Mouse (Mus musculus) midbrain, postnatal 0 days (tissue): ENCODE measurements at regions not wholly inside any gene's neighbourhood (a gene's known extent, or its start where the extent isn't known, plus 50 kb on each side); places are given as distances from the start of the nearest gene placed in this dataset.

Experiments
- ATAC-seq: fragments of 200-750 bp; cut with Nextera tagmentation; 2 replicates; pipeline ENCODE4 v1.8.0; 2017; ENCODE audit warnings: moderate number of reproducible peaks, mild to moderate bottlenecking, moderate TSS enrichment, moderate library complexity; ENCODE audit not compliant: low FRiP score
- DNase-seq: peaks from one replicate; pipeline ENCODE4 v3.0.0-alpha.2; 2015; ENCODE audit warnings: low spot score
- H3K27ac ChIP-seq: fragments of 300-500 bp; sonication (generic); 2 replicates; pipeline ENCODE4 v1.5.1; 2014; ENCODE audit warnings: low read depth, mild to moderate bottlenecking, low read length, mixed read lengths
- H3K27me3 ChIP-seq: fragments of 300-500 bp; sonication (generic); 2 replicates; pipeline ENCODE4 v1.6.1; 2014; ENCODE audit warnings: low read length, control low read depth, mixed read lengths; ENCODE audit not compliant: insufficient read depth
- H3K36me3 ChIP-seq: fragments of 300-500 bp; sonication (generic); 2 replicates; pipeline ENCODE4 v1.6.1; 2014; ENCODE audit warnings: low read length, control low read depth, mixed read lengths; ENCODE audit not compliant: insufficient read depth
- H3K4me1 ChIP-seq: fragments of 300-500 bp; sonication (generic); 2 replicates; pipeline ENCODE4 v1.6.1; 2014; ENCODE audit warnings: mild to moderate bottlenecking, control low read depth, antibody characterized with exemption, low read length, mixed read lengths; ENCODE audit not compliant: insufficient read depth
- H3K4me2 ChIP-seq: fragments of 300-500 bp; sonication (generic); 2 replicates; pipeline ENCODE4 v1.6.1; 2014; ENCODE audit warnings: low read depth, mild to moderate bottlenecking, low read length, mixed read lengths; ENCODE audit not compliant: poor library complexity, severe bottlenecking
- H3K4me3 ChIP-seq: fragments of 300-500 bp; sonication (generic); 2 replicates; pipeline ENCODE4 v1.5.1; 2014; ENCODE audit warnings: low read depth, mild to moderate bottlenecking, low read length, moderate library complexity
- H3K9ac ChIP-seq: fragments of 300-500 bp; sonication (generic); replicated peaks from 2 replicates; pipeline ENCODE4 v1.6.1; 2014; ENCODE audit warnings: mild to moderate bottlenecking, low read length, moderate library complexity, mixed read lengths; ENCODE audit not compliant: poor library complexity, severe bottlenecking
- H3K9me3 ChIP-seq: fragments of 300-500 bp; sonication (generic); 2 replicates; pipeline ENCODE4 v1.6.1; 2016; ENCODE audit warnings: low read length, control low read depth
- CTCF ChIP-seq: IDR thresholded peaks from 2 replicates; pipeline ENCODE4 v1.5.1; 2016; ENCODE audit warnings: antibody characterized with exemption, mild to moderate bottlenecking
- WGBS: fragments of 180-500 bp; shearing (Covaris S2); extraction: QIAGEN DNeasy Blood & Tissue Kit; methylation state at CpG from one replicate; pipeline ENCODE4 v1.1.7; 2014; 5-methylcytosine and 5-hydroxymethylcytosine counted together

DNA sequence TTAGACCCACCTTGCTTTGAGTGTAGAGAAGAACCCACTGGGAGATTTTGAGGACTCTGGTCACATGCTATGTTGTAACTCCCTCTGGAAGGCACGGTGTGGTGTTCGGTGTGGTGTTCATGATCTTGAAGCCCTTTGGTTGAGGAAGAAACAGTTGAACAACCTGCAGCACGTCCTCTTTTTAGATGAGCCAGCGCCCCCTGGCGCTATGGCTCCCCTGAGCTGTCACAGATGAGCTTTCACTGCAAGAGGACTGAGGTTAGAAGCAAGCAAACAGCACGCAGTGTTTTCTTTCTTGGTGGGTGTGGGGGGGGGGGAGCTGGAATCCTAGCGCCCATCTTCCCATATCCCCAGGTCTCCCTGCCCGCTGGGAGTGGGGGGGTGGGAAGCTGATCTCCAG, 177.9 kb downstream of the Thbs2 start:
- peak; percentile 84 for TF ChIP-seq CTCF
- no peaks in the 10 kb centered on the region for H3K4me1 ChIP-seq
- H3K27ac ChIP-seq = no peak overlapping the region
- H3K27me3 ChIP-seq = no peaks in the 10 kb centered on the region
- H3K4me3 ChIP-seq = no peak overlapping the region
- H3K36me3 ChIP-seq = no peaks in the 10 kb centered on the region
- H3K9ac ChIP-seq = no peak overlapping the region
- peak; percentile 48 for ATAC-seq
- peak; percentile 78 for DNase-seq
- WGBS = 33% methylated on average over 8 of the region's 8 CpGs
- H3K4me2 ChIP-seq = no peak overlapping the region
- H3K9me3 ChIP-seq = no peaks in the 10 kb centered on the region

- Histone ChIP-seq H3K27me3 (no peaks in the 10 kb centered on the region), H3K27ac (no peak overlapping the region), H3K9me3 (no peaks in the 10 kb centered on the region), H3K9ac (no peak overlapping the region), H3K4me3 (no peak overlapping the region), H3K4me1 (no peaks in the 10 kb centered on the region), H3K4me2 (no peak overlapping the region), H3K36me3 (no peaks in the 10 kb centered on the region)
- no peak for DNase-seq
- ATAC-seq = no peak
- 70% methylated on average over 4 of the region's 4 CpGs for WGBS
- no peak for TF ChIP-seq CTCF
Observed at GRCm38 (mm10) chr17:14513454-14513853, 180.6 kb downstream of the Thbs2 start.

GRCm38 (mm10) chr17:14510486-14510885, 183.5 kb downstream of the Thbs2 start:
- Histone ChIP-seq H3K9me3 (no peaks in the 10 kb centered on the region), H3K4me3 (no peak overlapping the region), H3K9ac (no peak overlapping the region), H3K36me3 (no peaks in the 10 kb centered on the region), H3K4me2 (no peak overlapping the region), H3K27ac (no peak overlapping the region), H3K4me1 (no peaks in the 10 kb centered on the region), H3K27me3 (no peaks in the 10 kb centered on the region)
- ATAC-seq (no peak), DNase-seq (no peak)
- TF ChIP-seq CTCF = no peak
- WGBS = 82% methylated on average over 6 of the region's 6 CpGs

DNA sequence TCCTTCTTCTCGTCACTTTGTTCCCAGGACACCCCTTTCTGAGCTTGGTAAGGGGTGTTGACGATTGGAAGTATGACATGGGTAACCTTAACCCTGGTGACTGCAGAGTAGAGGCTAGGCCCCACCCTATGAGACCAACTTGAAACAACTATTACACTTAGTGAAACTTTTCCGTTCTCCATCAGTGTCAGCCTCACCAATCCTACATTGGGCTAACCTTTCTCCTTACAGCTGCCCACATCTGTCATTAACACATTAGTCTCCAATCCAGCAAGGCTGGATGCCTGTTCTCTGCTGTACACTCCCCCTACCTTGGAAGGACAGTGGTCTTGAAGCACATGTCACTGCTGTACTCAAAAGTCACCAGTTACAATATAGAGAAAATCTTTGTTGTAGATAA, 186.9 kb downstream of the Thbs2 start:
- Histone ChIP-seq H3K36me3 (no peaks in the 10 kb centered on the region), H3K27me3 (no peaks in the 10 kb centered on the region), H3K4me3 (no peak overlapping the region), H3K4me2 (no peak overlapping the region), H3K4me1 (no peaks in the 10 kb centered on the region), H3K9ac (no peak overlapping the region), H3K9me3 (no peaks in the 10 kb centered on the region), H3K27ac (no peak overlapping the region)
- no peak for ATAC-seq
- no peak for TF ChIP-seq CTCF
- DNase-seq = no peak
- 91% methylated on average over 3 of the region's 3 CpGs for WGBS

DNA sequence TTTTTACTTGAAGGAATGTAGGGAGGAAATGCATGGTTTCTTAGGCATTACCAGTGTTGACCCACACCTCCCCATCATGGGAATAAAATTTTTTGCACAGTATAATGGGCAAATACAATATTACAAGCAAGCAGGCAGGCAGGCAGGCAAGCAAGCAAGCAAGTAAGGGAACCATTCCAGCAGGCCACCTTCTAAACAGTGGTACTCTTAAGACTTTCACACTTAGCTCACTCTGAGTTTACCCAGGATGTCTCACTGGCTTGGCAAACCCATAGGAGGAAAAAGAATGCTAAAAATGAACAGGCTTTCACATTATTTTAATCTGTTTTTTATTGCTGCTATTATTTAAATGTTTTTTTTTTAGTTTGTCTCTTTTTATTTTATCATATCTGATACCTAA, 187.9 kb downstream of the Thbs2 start:
- TF ChIP-seq CTCF = no peak
- no peaks in the 10 kb centered on the region for H3K27me3 ChIP-seq
- H3K9me3 ChIP-seq = no peaks in the 10 kb centered on the region
- no peak overlapping the region for H3K9ac ChIP-seq
- H3K4me1 ChIP-seq = no peaks in the 10 kb centered on the region
- ATAC-seq = no peak
- no peaks in the 10 kb centered on the region for H3K36me3 ChIP-seq
- H3K27ac ChIP-seq = no peak overlapping the region
- no peak overlapping the region for H3K4me3 ChIP-seq
- no peak overlapping the region for H3K4me2 ChIP-seq
- no peak for DNase-seq

GRCm38 (mm10) chr17:14505415-14505814, 188.6 kb downstream of the Thbs2 start:
- 89% methylated on average over 4 of the region's 4 CpGs for WGBS
- H3K9ac ChIP-seq = no peak overlapping the region
- no peaks in the 10 kb centered on the region for H3K9me3 ChIP-seq
- H3K4me2 ChIP-seq = no peak overlapping the region
- no peak for ATAC-seq
- H3K4me3 ChIP-seq = no peak overlapping the region
- TF ChIP-seq CTCF = no peak
- no peak for DNase-seq
- H3K27ac ChIP-seq = no peak overlapping the region
- no peaks in the 10 kb centered on the region for H3K4me1 ChIP-seq
- H3K27me3 ChIP-seq = no peaks in the 10 kb centered on the region
- no peaks in the 10 kb centered on the region for H3K36me3 ChIP-seq

GRCm38 (mm10) chr17:14503670-14504069, 190.4 kb downstream of the Thbs2 start:
- no peak for TF ChIP-seq CTCF
- 88% methylated on average over 1 of the region's 1 CpGs for WGBS
- no peaks in the 10 kb centered on the region for H3K27me3 ChIP-seq
- H3K9me3 ChIP-seq = no peaks in the 10 kb centered on the region
- DNase-seq = no peak
- no peaks in the 10 kb centered on the region for H3K4me1 ChIP-seq
- no peak overlapping the region for H3K27ac ChIP-seq
- H3K36me3 ChIP-seq = no peaks in the 10 kb centered on the region
- no peak overlapping the region for H3K9ac ChIP-seq
- no peak for ATAC-seq
- H3K4me3 ChIP-seq = no peak overlapping the region
- no peak overlapping the region for H3K4me2 ChIP-seq
